Mouse (Mus musculus): Measurements from ENCODE around the gene Cyp2w1.
A peak's percentile ranks its signal among the peaks of the same experiment; 100 is the strongest.

Gene Cyp2w1

DNA sequence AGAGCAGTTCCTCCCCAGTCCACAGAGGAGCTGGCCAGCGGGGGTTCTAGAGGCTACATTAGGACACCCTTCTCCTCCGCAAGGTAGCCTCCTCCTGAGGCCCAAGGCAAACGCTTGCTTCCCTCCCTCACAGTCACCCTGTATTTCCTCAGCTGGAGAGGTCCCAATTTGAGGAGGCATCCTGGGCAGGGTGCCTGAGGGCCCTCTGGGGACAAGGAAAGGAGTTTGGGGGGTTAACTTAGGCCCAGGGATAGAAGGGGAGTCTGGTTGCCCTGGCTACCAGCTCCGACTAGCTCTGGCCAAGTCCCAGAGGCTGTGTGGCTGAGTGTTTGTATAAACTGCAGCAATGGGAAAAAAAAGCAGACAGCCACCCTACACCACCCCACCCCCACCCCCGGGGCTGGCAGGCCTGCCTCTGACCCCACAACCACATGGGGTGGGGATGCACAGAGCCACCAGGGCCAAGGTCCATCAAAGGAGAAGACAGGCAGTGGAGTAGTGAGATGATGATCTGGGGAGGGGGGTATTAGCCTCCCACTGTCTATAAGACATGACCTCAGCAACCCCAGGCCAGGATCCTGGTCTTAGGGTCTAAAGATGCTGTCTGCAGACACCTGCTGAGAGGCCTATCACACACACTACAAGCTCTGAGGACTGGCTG lies 12.6 kb downstream of the Cyp2w1 start:
- DNase-seq (ENCODE audit: low spot score in 2 of 2) = no peak

DNA sequence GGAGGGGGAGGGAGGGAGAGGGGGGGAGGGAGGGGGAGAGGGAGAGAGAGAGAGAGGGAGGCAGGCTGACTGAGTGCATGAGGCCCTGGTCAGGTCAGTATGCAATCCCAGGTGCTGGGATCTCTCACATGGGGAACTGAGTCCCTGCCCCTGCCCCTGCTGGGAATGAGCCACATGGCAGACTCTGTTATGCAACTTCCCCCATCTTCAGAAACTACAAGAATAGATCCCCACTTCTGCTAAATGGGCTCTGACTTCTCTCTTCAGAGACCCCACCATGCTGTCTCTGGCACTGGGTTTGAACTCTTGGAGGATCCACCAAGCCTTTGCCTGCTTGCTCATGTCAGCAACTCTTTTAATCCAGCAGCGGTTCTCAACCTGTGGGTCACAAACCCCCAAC lies 13.4 kb downstream of the Cyp2w1 start:
- DNase-seq (ENCODE audit: low spot score in 2 of 2) = no peak

DNA sequence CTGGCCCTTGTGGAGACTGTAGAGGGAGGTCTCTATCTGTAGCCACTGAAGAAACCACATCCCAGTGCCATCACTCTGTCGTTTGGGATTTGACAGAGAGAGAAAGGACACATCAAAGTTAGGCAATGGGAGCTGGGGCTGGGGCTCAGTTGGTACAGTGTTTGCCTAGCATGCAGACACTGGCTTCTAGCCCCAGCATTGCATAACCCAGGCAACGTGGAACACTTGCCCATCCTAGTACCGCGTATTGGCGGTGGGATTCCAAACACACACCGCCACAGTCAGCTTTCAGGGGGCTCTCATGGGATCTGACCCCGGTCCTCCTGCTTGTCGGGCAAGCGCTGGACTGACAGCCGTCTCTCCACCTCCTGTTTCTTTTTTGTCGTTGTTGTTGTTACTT lies 14.1 kb downstream of the Cyp2w1 start:
- DNase-seq (ENCODE audit: low spot score in 2 of 2) = no peak

DNA sequence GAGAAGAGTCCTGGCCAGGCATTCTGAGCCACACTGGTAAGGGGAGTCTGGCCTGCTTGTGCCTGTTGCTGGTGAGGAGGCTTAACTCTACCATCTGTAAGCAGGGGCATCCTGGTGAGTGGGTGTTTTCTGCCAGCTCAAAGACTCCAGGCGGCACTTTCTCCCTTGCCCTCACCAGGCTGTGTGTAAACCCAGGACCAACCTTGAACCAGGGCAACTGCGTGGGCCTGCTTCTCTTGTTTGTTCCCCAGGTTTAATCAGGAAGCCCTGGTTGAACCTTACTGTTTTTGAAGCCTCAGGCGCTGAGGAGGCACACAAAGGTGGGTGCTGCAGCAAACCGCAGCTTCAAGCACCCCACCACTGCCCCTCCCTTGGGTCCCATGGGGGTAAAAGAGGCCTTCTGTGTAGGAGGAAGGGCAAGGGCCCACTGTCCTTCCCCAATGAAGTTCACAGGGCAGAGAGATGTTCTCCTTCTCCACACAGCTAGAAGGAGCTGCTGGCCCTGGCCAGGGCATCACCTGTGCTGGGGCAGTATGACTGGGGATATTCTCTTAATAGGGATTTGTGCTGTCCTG lies 15.6 kb downstream of the Cyp2w1 start:
- DNase-seq (ENCODE audit: low spot score in 2 of 2) = no peak

DNA sequence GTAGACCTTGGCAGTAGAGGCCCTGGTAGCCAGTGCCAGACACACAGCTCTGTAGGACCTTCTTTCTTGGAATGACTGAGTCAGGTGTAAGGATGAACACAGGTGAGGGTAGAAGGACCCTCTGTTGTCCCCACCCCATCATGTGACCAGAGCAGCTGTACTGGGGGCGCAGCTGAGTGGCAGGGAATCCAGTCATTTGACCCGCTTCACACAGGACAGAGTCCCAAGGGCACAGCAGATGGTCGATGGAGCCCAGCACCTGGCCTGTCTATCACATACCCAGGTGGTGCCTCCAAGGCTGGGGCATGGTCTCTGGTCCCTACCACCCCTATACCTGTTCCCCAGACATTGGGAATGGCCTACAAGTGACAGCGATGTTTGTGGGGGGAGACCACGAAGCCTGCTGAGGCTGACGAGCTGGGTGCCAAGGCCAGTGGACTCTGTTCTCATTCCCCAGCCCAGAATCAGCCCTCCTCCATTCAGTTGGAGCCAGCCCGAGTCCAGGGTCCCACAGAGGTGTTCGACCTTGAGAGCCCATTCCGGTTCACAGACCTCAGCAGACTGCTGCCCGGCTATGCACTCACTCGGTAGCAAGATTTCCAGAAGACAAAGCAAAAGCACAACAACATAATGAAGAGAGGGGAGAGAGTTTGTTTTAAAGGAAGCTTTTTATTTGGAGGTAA lies 16.4 kb downstream of the Cyp2w1 start:
- no peak for DNase-seq (ENCODE audit: low spot score in 2 of 2)

DNA sequence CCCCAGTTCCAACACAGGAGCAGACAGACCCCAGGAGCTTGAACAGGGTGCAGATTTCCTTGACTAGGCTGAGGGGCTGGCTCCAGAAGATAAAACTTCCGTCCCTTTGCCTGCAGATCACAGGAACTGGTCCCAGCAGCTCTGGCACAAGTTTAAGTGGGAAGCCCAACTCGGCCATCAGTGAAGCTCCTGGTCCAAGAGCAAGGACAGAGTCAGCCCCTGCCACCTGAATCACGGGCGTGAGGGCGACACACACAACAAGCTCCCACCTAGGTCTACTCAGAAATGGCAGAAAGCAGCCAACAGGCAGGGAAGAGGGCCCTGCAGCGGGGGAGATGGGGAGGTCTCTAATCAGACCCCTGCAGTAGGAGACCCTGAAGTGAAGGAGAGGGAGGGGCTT lies 17.9 kb downstream of the Cyp2w1 start:
- no peak for DNase-seq (ENCODE audit: low spot score in 2 of 2)

DNA sequence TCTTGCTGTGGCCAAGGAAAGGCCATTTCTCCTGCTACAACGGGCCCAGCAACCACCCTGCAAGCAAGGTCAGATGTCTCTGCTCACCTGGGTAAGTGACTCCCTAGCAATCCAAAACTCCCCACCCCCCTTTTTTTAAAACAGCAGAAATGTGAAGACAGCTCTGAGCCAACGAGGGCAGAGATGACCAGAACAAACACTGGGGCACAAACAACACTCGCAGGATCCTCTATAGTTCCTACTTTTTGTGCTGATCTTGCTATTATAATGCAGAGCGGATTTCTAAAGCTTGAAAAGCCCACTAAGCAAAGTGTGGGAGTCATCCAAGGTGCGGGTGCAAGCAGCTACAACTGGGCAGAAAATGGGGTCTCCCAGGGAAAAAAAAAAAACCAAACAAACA lies 18.7 kb downstream of the Cyp2w1 start:
- DNase-seq (ENCODE audit: low spot score in 2 of 2) = no peak

- DNase-seq (ENCODE audit: low spot score in 2 of 2) = peak; percentile 79 to 83
Measured at GRCm38 (mm10) chr5:139371631-139372401, 19.4 kb downstream of the Cyp2w1 start.

- DNase-seq (ENCODE audit: low spot score in 2 of 2) = no peak
Measured at GRCm38 (mm10) chr5:139373126-139373525, 20.7 kb downstream of the Cyp2w1 start.

DNA sequence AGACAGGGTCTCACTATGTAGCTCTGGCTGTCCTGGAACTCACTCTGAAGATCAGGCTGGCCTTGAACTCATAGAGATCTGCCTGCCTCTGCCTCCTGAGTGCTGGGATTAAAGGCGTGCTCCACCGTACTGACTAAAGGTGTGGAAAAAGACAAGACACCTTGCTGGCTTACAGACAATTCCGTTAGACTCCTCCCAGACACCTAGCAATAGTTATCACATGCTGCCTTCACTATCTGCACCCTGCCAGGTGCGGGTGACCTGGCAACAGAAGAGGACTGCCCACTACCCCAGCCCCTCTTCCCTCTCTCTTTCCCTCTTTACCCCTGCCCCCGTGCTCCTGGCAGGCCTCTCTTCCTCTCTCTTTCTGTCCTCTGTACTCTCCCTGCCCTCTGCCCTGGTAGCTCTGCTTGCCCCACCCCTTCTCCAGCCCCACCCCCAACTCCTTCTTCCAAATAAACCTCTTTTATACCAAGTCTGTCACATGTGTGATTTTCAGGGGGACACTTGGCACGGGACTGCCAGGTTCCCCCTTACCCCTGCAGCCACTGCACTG lies 21.6 kb downstream of the Cyp2w1 start:
- no peak for DNase-seq (ENCODE audit: low spot score in 2 of 2)

GRCm38 (mm10) chr5:139374841-139375240 lies 22.4 kb downstream of the Cyp2w1 start:
- no peak for DNase-seq (ENCODE audit: low spot score in 2 of 2)

GRCm38 (mm10) chr5:139377468-139378270 lies 25.3 kb downstream of the Cyp2w1 start, which contains the start of gene Gpr146:
TSS of gene Gpr146 (plus strand) at chr5:139377697.
- no peak for DNase-seq (ENCODE audit: low spot score in 2 of 2)

DNA sequence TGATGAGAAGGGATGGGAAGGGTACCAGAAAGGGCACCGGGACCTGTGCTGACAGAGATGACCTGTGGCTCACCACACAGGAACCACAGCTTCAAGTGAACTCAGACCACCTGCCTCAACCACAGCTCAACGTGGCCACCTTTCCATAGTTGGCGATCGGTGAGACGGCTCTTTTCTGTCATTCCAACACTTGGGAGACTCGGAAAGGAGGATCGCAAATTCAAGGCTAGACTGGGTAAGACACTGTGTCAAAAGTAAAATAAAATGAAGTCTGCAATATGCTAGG lies 25.8 kb downstream of the Cyp2w1 start:
- no peak for DNase-seq (ENCODE audit: low spot score in 2 of 2)

- DNase-seq (ENCODE audit: low spot score in 2 of 2) = no peak
Measured at GRCm38 (mm10) chr5:139378986-139379629, 26.7 kb downstream of the Cyp2w1 start.

GRCm38 (mm10) chr5:139379771-139380384 lies 27.5 kb downstream of the Cyp2w1 start:
- no peak for DNase-seq (ENCODE audit: low spot score in 2 of 2)

DNA sequence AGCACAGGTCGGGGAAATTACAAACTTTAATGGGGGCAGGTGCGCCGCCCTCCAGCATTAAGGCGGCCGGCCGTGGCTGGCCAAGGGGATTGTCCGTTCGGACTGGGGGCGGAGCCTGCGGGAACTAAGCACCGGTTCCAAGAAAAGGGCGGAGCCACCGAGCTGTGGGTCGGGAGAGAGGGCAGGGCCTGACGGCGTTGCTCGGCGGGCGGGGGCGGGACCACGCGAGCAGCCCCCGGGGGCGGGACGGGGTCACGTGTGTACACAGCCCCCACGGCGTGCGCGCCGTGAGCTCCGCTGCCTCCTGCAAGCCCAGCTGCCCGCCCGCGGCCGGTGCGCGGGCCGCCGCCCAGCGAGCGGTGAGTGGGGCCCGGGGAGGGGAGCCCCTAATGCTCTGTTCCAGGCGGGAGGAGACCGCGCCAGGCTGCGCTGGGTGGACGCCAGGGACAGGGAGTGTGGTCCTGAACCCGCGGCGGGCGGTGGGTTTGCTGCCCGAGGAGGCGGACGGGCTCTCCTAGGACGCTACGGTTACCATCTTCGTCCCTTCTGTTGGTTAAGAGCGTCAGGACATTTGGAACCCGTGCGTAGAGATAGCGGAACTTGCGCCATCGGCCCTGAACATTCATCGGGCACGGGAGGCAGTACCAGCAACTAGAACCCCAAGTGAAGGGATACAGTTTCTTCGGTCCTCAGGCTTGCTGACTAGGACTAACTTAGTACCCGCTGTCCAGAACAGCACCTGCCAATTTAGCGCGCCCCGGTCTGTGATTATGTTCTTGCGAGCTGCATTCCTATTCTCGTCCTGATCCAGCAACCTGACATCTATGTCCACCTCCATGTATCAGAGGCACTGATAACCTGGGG lies 28.2 kb downstream of the Cyp2w1 start:
- DNase-seq (ENCODE audit: low spot score in 2 of 2) = peak; percentile 78 to 80

DNA sequence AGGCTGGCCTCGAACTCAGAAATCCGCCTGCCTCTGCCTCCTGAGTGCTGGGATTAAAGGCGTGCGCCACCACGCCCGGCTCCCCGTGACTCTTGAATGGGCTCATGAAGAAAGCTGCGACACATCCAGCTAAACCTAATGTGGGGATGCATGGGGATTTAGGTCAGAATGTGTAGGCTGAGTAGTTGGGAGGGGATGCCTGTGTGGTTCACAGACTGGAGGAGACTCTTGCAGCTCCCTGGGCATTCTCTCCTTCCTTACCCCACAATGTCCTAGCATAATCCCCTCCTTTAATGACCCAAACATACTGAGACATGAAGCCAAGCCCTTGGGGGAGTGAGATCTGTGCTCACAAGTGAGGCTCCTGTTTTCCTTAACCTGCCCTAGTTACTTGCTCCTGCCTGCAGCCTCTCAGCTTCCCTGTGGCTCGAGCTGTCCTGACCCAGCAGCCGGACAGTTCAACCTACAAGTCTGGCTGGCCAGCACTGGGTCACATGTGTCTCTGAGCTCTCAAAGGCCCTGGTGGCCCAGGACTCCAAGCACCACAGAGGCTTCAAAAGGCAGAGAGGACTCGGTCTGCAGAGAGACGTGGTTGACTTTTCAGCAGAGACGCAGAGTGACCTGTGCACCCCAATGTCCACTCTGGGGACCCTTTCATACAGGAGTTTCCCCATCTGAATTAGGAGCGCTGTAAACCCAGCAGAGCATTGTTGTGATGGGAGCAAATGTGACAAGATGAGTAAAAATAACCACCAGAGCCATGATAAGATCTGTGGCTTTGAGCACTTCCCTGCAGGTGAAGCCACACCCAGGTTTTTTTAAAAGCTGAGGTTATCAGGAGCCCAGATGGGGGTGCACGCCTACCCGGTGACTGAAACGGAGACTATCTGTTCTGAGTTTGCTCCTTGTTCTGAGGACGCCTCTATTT lies 29.4 kb downstream of the Cyp2w1 start:
- no peak for DNase-seq (ENCODE audit: low spot score in 2 of 2)

DNA sequence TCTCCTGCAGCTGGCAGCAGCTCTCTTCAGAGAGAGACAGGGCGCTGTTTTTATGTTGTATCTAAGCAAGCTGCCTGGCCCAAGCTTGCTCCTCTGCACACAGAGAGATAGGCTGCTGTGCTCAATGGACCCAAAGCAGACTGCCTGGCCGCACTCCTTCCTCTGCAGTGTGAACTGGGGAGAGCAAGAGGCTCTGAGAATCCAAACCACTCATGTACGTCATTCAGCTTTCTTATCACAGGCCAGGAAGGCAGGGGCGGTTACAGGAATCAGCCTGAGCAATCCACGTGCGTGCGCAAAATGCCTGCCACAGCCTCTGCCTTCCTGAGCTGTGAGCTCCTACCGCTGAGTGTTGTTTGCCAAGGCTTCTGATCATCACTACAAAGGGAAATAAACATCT lies 30.3 kb downstream of the Cyp2w1 start:
- peak in 1 of 2 experiments; percentile 73 for DNase-seq (ENCODE audit: low spot score in 2 of 2)
